Mouse (Mus musculus) right cerebral cortex, postnatal 14 days (tissue): ENCODE measurements around the gene Tbp.
A peak's percentile ranks its signal among the peaks of the same experiment; 100 is the strongest.

Experiments used
- DNase-seq: peaks from one replicate; pipeline ENCODE4 v3.0.0; 2022

The Tbp gene

GRCm38 (mm10) chr17:15499656-15500394 lies at the start of gene Tbp, which contains the start of gene Psmb1:
Gene Tbp, plus strand, starts transcription at chr17:15499888.
Gene Psmb1, minus strand, starts transcription at chr17:15499751.
- peak; percentile 96 for DNase-seq

GRCm38 (mm10) chr17:15455203-15455602 lies 44.5 kb upstream of the Tbp start:
- no peak for DNase-seq

- DNase-seq: no peak
Measured at GRCm38 (mm10) chr17:15456595-15456994, 43.1 kb upstream of the Tbp start.

- DNase-seq: no peak
Measured at GRCm38 (mm10) chr17:15459761-15460160, 39.9 kb upstream of the Tbp start.

GRCm38 (mm10) chr17:15461921-15462495 lies 37.7 kb upstream of the Tbp start:
- no peak for DNase-seq

- DNase-seq: peak; percentile 80
Measured at GRCm38 (mm10) chr17:15467669-15468068, 32.0 kb upstream of the Tbp start.

- no peak for DNase-seq
Measured at GRCm38 (mm10) chr17:15472671-15473070, 27.0 kb upstream of the Tbp start.

GRCm38 (mm10) chr17:15490542-15490941 lies 9.1 kb upstream of the Tbp start:
- no peak for DNase-seq

GRCm38 (mm10) chr17:15497882-15498752 lies 1.6 kb upstream of the Tbp start:
- peak; percentile 97 for DNase-seq

GRCm38 (mm10) chr17:15498753-15499113 lies 955 bp upstream of the Tbp start:
- DNase-seq: no peak

GRCm38 (mm10) chr17:15510694-15511093 lies 11.0 kb downstream of the Tbp start:
- no peak for DNase-seq

GRCm38 (mm10) chr17:15517776-15518175 lies 18.1 kb downstream of the Tbp start:
- DNase-seq: no peak

- no peak for DNase-seq
Measured at GRCm38 (mm10) chr17:15518186-15518585, 18.5 kb downstream of the Tbp start.

- DNase-seq: no peak
Measured at GRCm38 (mm10) chr17:15518766-15519165, 19.1 kb downstream of the Tbp start.

- no peak for DNase-seq
Measured at GRCm38 (mm10) chr17:15526304-15526703, 26.6 kb downstream of the Tbp start.

GRCm38 (mm10) chr17:15526986-15527810 lies 27.5 kb downstream of the Tbp start, which contains the start of gene Pdcd2:
Gene Pdcd2, minus strand, starts transcription at chr17:15527301.
- DNase-seq: peak; percentile 86

- no peak for DNase-seq
Measured at GRCm38 (mm10) chr17:15527811-15528136, 28.1 kb downstream of the Tbp start.

GRCm38 (mm10) chr17:15528887-15529286 lies 29.2 kb downstream of the Tbp start:
- DNase-seq: no peak

- peak; percentile 48 for DNase-seq
Measured at GRCm38 (mm10) chr17:15530141-15530540, 30.5 kb downstream of the Tbp start.

GRCm38 (mm10) chr17:15535162-15535800 lies 35.6 kb downstream of the Tbp start:
- DNase-seq: no peak

- no peak for DNase-seq
Measured at GRCm38 (mm10) chr17:15535943-15536342, 36.3 kb downstream of the Tbp start.

GRCm38 (mm10) chr17:15536457-15536904 lies 36.8 kb downstream of the Tbp start:
- DNase-seq: no peak
